Mouse (Mus musculus) forebrain, embryonic 12.5 days (tissue): ENCODE results near the gene Zfp853. TPM values are rescaled to one million over a fixed set of nuclear protein-coding genes. Genes with fewer than 3 reads are reported as not detected.

Experiments used
- ATAC-seq: fragments of 200-750 bp; cut with Nextera tagmentation; 2 replicates; pipeline ENCODE4 v1.8.0; 2017; ENCODE audit warnings: moderate TSS enrichment; ENCODE audit not compliant: low FRiP score
- H3K27ac ChIP-seq: fragments of 300-500 bp; sonication (generic); 2 replicates; pipeline ENCODE4 v1.5.1; 2016; ENCODE audit warnings: mild to moderate bottlenecking
- H3K27me3 ChIP-seq: fragments of 300-500 bp; sonication (generic); 2 replicates; pipeline ENCODE4 v1.6.1; 2016; ENCODE audit warnings: mild to moderate bottlenecking
- H3K36me3 ChIP-seq: fragments of 300-500 bp; sonication (generic); replicated peaks from 2 replicates; pipeline ENCODE4 v1.6.1; 2016; ENCODE audit warnings: mild to moderate bottlenecking
- H3K4me1 ChIP-seq: fragments of 300-500 bp; sonication (generic); 2 replicates; pipeline ENCODE4 v1.6.1; 2016
- H3K4me2 ChIP-seq: fragments of 300-500 bp; sonication (generic); 2 replicates; pipeline ENCODE4 v1.6.1; 2016; ENCODE audit warnings: mild to moderate bottlenecking, moderate library complexity
- H3K4me3 ChIP-seq: fragments of 300-500 bp; sonication (generic); replicated peaks from 2 replicates; pipeline ENCODE4 v1.5.1; 2016; ENCODE audit warnings: mild to moderate bottlenecking
- H3K9ac ChIP-seq: fragments of 300-500 bp; sonication (generic); 2 replicates; pipeline ENCODE4 v1.6.1; 2016; ENCODE audit warnings: mild to moderate bottlenecking
- H3K9me3 ChIP-seq: fragments of 300-500 bp; sonication (generic); 2 replicates; pipeline ENCODE4 v1.6.1; 2016
- WGBS: fragments of 180-500 bp; shearing (Covaris S2); methylation state at CpG from one replicate; pipeline ENCODE4 v1.1.7; 2016; 5-methylcytosine and 5-hydroxymethylcytosine counted together
- polyA plus RNA-seq: library from polyadenylated mRNA; unstranded; fragments of >200 nt; fragmentation: Nextera tagmentation; extraction: Ambion mirVana; gene quantifications from 2 replicates; pipeline ENCODE4 v1.2.1, GENCODE M21; 2016

The Zfp853 gene
- polyA plus RNA-seq, 1 experiment from 2014 or later, result 0.09 TPM

DNA sequence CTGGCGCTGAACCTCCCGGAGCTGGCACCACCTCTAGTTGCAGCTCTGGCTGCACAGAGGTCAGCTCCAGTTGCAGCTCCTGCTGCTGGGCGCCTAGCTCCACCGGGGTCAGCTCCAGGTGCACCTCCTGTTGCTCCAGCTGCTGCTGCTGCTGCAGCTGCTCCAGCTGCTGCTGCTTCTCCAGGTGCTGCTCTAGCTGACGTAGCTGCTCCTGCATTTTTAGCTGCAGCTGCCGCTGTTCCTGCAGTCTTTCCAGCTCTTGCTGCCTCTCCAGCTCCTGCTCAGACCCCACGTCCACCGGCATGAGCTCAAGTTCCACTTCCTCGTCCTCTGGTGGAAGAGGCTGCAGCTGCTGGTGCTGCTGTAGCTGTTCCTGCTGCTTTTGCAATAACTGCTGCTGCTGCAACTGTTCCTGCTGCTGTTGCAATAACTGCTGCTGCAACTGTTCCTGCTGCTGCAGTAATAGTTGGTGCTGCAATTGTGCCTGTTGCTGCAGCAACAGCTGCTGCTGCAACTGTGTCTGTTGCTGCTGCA is 5.0 kb downstream of the Zfp853 start:
- peak overlapping the region; percentile 51 for H3K4me2 ChIP-seq
- H3K9me3 ChIP-seq, result no peaks in the 10 kb centered on the region
- H3K27ac ChIP-seq, result no peak overlapping the region
- H3K36me3 ChIP-seq, result peaks cover 8% of the 10 kb centered on the region; the same call in 1 of the 2 replicates
- peaks cover 19% of the 10 kb centered on the region for H3K4me1 ChIP-seq
- peaks cover 85% of the 10 kb centered on the region for H3K27me3 ChIP-seq
- 11% methylated on average over 9 of the region's 9 CpGs for WGBS
- no peak overlapping the region for H3K9ac ChIP-seq
- H3K4me3 ChIP-seq, result peak overlapping the region; percentile 30
- ATAC-seq, result no peak

DNA sequence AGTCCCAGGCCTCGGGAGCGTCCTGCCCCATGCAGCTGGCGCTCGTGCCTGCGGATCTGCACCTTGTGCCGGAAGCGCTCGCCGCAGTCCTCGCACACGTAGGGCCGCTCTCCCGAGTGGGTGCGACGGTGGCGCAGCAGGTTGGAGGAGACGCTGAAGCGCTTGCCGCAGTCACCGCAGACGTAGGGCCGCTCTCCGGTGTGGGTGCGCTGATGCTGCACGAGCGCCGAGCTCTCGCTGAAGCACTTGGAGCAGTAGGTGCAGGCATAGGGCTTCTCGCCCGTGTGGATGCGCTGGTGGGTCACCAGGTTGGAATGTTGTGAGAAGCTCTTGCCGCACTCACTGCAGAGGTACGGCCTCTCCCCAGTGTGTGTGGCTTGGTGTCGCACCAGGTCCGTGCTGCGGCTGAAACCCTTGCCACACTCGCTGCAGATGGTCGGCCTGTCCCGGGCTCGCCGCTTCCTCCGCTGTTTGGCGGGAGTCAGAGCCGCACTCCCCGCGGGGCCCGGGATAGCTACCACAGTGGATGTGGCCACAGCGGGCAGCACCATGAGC is 5.6 kb downstream of the Zfp853 start:
- Histone ChIP-seq H3K9ac (peak overlapping the region; percentile 38; the same call in 1 of the 2 replicates), H3K27me3 (peaks cover 79% of the 10 kb centered on the region)

DNA sequence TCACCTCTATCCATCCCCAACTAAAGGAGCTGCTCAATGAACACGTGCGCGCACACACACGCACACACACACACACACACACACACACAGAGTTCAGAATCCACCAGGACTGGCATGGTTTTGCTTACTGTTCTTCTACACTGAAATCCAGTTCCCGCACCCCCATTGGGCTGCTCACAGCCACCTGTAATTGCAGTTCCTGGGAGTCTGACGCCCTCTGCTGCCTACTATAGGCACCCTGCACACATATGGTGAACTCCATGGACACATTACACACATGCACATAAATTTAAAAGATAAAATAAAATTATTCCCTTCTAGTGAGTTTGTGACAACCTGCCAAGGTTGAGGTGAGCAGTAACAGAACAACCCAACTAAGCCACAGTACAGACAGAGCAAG is 8.7 kb downstream of the Zfp853 start:
- Histone ChIP-seq H3K4me3 (no peak overlapping the region), H3K27ac (no peak overlapping the region), H3K36me3 (peaks cover 8% of the 10 kb centered on the region; the same call in 1 of the 2 replicates), H3K4me2 (no peak overlapping the region), H3K27me3 (peaks cover 59% of the 10 kb centered on the region), H3K9me3 (no peaks in the 10 kb centered on the region), H3K4me1 (peaks cover 14% of the 10 kb centered on the region), H3K9ac (no peak overlapping the region)
- ATAC-seq, result no peak
- WGBS, result 43% methylated on average over 6 of the region's 6 CpGs

More for the DNA sequence above, 5.6 kb downstream of the Zfp853 start:
- peaks cover 8% of the 10 kb centered on the region; the same call in 1 of the 2 replicates for H3K36me3 ChIP-seq
- no peak overlapping the region for H3K27ac ChIP-seq
- peak overlapping the region; percentile 30 for H3K4me3 ChIP-seq
- H3K4me1 ChIP-seq, result peaks cover 14% of the 10 kb centered on the region
- no peak for ATAC-seq
- no peaks in the 10 kb centered on the region for H3K9me3 ChIP-seq
- WGBS, result 1% methylated on average over 48 of the region's 48 CpGs
- H3K4me2 ChIP-seq, result peak overlapping the region; percentile 51

DNA sequence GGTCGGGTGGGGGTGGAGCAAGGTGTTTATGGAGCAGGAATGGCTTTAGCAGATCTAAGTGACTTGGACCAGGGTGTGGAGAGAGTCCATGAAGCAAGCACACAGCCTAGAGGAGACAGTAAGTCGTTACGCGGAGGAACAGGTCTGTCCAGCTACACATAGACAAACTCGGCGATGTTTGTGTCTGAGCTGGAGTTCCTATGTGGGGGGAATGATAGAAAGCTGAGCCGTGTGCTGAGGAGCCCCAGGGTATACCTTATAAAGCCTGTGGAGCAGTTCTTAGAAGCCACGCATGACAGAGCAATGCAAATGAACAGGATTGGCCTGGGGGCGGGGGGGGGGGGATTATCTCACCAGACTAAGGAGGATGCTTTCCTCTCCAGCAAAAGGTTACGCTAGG is 14.2 kb downstream of the Zfp853 start:
- WGBS, result 42% methylated on average over 10 of the region's 10 CpGs
- H3K4me3 ChIP-seq, result no peak overlapping the region
- no peak for ATAC-seq
- H3K9me3 ChIP-seq, result no peaks in the 10 kb centered on the region
- H3K27ac ChIP-seq, result no peak overlapping the region
- H3K4me1 ChIP-seq, result no peaks in the 10 kb centered on the region
- H3K27me3 ChIP-seq, result peaks cover 41% of the 10 kb centered on the region; the same call in 1 of the 2 replicates
- no peak overlapping the region for H3K9ac ChIP-seq
- no peaks in the 10 kb centered on the region for H3K36me3 ChIP-seq
- H3K4me2 ChIP-seq, result no peak overlapping the region

DNA sequence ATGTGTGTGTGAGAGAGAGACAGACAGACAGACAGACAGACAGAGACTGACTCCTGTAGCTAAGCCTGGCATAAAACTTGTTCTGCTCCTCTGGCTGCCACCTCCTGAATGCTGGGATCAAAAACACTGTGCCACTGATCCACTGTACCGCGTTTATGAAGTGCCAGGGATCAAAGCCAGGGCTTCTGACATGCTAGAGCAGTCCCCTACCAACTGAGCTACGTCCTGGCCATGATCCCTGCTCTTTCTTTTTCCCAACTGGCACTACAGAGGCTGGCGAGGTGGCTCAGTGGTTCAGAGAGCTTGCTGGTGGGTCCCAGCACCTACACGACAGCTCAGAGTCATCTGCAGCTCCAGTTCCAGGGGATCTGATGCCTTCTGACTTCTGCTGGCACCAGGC is 17.7 kb downstream of the Zfp853 start:
- H3K9ac ChIP-seq, result no peak overlapping the region
- no peaks in the 10 kb centered on the region for H3K9me3 ChIP-seq
- peaks cover 8% of the 10 kb centered on the region for H3K4me1 ChIP-seq
- no peaks in the 10 kb centered on the region for H3K36me3 ChIP-seq
- no peak overlapping the region for H3K4me3 ChIP-seq
- ATAC-seq, result no peak
- H3K27ac ChIP-seq, result no peak overlapping the region
- peaks cover 39% of the 10 kb centered on the region; the same call in 1 of the 2 replicates for H3K27me3 ChIP-seq
- WGBS, result 56% methylated on average over 5 of the region's 5 CpGs
- no peak overlapping the region for H3K4me2 ChIP-seq

DNA sequence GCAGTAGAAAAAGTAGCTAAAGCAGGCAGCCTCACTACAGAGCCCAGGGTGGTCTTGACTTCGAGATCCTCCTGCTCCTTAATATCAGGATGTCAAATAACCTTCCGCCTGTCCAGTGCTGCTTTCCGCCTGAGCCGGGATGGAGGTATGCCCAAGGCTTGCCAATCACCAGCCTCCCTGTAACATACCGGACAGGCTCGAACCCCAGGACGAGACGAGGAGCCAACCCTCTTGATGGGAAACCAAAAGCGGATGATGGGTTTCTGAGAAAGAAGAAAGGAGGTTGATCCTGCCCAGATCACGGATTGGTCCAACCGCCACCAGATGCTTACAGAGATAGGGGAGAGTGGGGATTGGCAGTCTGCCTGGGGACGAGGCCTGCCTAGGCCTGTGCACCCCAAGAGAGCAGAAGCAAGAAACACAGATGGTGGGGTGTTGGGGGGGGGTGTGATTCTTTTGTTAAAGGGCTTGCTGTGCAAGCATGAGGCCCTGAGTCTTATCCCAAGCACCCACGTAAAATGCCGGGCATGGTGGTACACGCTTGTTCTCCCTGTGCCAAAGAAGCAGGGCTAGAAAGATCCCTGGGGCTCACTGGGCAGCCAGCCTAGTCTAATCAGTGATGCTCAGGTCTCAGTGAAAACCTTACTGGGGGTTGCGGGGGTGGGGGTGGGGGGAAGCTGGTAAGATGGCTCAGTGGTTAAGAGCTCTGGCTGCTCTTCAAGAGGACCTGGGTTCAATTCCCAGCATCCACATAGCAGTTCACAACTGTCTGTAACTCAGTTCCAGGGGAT is 20.7 kb downstream of the Zfp853 start:
- H3K9me3 ChIP-seq, result no peaks in the 10 kb centered on the region
- no peak overlapping the region for H3K9ac ChIP-seq
- H3K27me3 ChIP-seq, result peaks cover 19% of the 10 kb centered on the region; the same call in 1 of the 2 replicates
- WGBS, result 91% methylated on average over 16 of the region's 16 CpGs
- no peaks in the 10 kb centered on the region for H3K36me3 ChIP-seq
- no peak overlapping the region for H3K27ac ChIP-seq
- ATAC-seq, result no peak
- H3K4me3 ChIP-seq, result no peak overlapping the region
- H3K4me2 ChIP-seq, result no peak overlapping the region
- peaks cover 26% of the 10 kb centered on the region for H3K4me1 ChIP-seq

DNA sequence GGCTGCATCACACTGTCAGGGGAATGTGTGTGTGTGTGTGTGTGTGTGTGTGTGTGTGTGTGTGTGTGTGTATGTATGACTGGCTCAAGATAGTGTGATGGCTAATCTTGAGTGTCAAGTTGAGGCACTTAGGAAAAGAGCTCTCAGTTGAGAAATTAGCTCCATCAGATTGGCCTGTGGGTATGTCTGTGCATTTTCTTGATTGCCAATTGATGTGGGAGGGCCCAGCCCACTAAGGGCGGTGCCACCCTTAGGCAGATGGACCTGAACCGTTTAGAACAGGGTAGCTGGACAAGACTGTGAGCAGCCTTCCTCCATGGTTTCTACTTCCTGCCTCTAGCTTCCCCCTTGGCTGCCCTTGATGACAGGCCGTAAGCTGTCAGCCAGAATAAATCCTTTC is 21.3 kb downstream of the Zfp853 start:
- Histone ChIP-seq H3K9ac (no peak overlapping the region), H3K36me3 (no peaks in the 10 kb centered on the region), H3K9me3 (no peaks in the 10 kb centered on the region), H3K27me3 (peaks cover 17% of the 10 kb centered on the region; the same call in 1 of the 2 replicates), H3K4me2 (no peak overlapping the region), H3K4me1 (peaks cover 26% of the 10 kb centered on the region), H3K27ac (no peak overlapping the region), H3K4me3 (no peak overlapping the region)
- ATAC-seq, result no peak
- 79% methylated on average over 3 of the region's 3 CpGs for WGBS

DNA sequence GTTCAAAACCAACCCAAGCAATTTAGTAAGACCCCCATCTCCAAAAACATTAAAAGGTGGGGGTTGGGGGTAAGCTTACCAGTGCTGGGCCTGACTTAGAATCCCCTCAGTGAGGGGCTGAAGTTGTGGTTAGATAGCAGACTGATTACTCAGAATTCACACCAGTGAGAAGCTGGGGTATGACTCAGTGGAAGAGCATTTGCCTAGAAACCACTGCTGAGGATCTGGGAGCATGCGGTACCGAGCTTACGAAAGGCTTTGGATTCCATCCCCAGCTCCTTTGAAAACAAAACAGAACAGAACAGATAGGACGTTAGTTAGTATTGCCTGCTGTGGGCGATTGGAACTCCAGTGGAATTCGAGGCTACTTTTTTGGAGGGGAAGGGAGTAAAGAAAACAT is 21.8 kb downstream of the Zfp853 start:
- Histone ChIP-seq H3K4me1 (peaks cover 26% of the 10 kb centered on the region), H3K27ac (no peak overlapping the region), H3K9me3 (no peaks in the 10 kb centered on the region), H3K9ac (no peak overlapping the region), H3K36me3 (no peaks in the 10 kb centered on the region), H3K4me3 (no peak overlapping the region), H3K27me3 (peaks cover 14% of the 10 kb centered on the region; the same call in 1 of the 2 replicates), H3K4me2 (no peak overlapping the region)
- WGBS, result 91% methylated on average over 6 of the region's 6 CpGs
- ATAC-seq, result no peak

DNA sequence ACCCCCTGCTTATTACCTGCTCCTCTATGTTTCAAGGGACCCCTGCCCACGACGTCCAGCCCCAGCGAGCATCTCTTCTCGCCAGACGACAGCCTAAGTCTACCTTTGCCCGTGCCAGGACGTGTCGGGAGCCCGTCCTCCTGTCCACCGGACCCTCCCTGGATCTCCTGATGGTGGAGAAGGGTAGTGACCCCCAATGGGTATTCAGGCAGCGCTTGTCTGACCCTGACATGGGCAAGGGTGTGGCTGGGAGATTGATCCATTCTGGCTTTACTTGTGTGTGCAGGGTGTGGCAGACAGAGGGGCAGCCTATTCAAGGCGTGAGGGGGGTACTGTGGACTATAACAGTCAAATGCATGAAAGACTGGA is 23.3 kb downstream of the Zfp853 start:
- no peaks in the 10 kb centered on the region for H3K36me3 ChIP-seq
- peak overlapping the region; percentile 96 for H3K4me2 ChIP-seq
- no peak overlapping the region for H3K27ac ChIP-seq
- H3K27me3 ChIP-seq, result 0 out of 2 replicates have a peak, but pooled peaks cover 3% of the 10 kb centered on the region
- 4% methylated on average over 12 of the region's 12 CpGs for WGBS
- H3K9me3 ChIP-seq, result no peaks in the 10 kb centered on the region
- H3K9ac ChIP-seq, result peak overlapping the region; percentile 99
- H3K4me1 ChIP-seq, result peaks cover 30% of the 10 kb centered on the region
- no peak; the same call in none of the 2 replicates for ATAC-seq
- H3K4me3 ChIP-seq, result peak overlapping the region; percentile 94

DNA sequence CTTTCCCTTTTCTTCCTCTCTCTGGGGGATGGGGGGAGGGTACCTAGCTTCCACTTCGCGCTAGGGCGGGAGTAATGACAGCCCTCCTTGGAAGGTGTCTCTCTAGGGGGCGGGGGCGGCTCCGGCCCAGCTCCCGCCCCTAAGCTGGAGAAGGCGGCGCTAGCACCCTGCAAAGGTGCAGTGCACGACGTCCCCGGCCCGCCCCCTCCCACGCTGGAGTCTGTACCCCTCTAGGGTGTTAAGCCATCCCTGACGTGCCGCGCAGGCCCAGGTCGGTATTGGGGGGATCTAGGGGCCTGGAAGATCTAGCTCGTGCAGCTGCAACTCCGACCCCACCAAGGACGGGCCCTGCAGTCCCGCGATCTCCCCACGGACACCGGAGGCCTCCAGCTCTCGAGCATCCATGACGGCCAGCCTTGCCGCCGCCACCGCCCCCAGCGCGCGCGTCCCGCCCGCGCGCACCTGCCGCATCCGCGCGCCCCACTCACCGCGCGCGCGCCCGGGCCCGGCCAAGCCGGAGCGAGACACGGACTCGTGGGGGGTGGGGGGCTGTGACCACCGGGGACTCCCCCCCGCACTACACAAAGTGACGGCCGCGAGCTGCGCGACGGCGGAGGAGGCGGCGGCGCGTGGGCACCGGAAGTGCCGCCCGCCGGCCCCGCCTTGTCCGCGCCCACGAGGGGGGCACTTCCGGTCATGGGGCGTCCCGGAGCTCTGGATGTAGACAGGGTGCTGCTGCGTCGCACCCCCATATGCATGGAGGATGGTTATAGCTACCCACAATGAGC is 23.9 kb downstream of the Zfp853 start, which contains the start of gene Zfp316:
Gene Zfp316 (minus strand): TSS at position 660 of the 788 bp plus-strand sequence.
- Histone ChIP-seq H3K9me3 (no peaks in the 10 kb centered on the region), H3K9ac (peak within 1 kb of the TSS; percentile 99), H3K4me2 (peak within 1 kb of the TSS; percentile 96), H3K4me1 (peaks cover 30% of the 10 kb centered on the region), H3K27me3 (no peaks in the 10 kb centered on the region), H3K4me3 (peak within 1 kb of the TSS; percentile 94), H3K36me3 (peaks cover 6% of the 10 kb centered on the region), H3K27ac (peak within 1 kb of the TSS; percentile 85)
- ATAC-seq, result peak; percentile 92
- under 1% methylated on average over 66 of the region's 79 CpGs for WGBS

DNA sequence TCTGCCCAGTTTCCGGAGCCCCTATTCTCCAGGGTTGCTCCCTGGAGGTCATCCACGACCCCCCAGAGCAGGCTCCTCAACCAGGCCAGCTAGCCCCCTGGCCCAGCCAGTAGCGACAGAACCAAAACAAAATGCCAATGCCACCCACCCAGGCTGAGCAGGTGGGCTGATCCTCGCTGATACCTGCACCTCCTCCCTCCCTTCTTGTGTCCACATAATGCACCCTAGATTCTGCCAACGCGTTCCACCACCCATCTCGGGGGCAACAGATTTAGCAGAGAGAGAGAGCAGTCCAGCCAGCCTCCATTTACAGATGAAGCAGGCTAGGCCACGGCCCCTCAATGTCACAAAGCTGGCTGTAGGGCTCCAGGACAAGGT is 24.4 kb downstream of the Zfp853 start:
- H3K27ac ChIP-seq, result peak overlapping the region; percentile 85
- ATAC-seq, result no peak

DNA sequence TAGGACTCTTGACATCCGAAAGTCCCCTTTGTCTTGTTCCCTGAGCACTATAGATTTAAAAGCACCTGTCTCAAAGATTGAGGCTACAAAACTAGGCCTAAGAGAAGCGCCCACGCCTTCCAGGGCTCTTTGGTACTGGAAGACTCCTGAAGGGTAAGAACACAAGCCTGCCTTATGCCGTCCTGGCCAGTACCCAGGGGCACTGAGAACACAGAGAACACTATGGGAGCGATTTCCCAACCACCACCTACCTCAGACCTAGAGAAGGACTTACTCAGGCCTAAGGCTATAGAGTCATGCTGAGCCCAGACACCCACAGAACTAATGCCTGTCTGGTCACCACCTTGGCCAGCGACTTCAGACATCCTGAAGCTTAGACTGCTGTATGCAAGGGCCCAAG is 26.6 kb downstream of the Zfp853 start:
- Histone ChIP-seq H3K36me3 (peaks cover 33% of the 10 kb centered on the region), H3K27ac (no peak overlapping the region), H3K9ac (no peak overlapping the region), H3K9me3 (no peaks in the 10 kb centered on the region), H3K4me1 (peaks cover 30% of the 10 kb centered on the region), H3K27me3 (no peaks in the 10 kb centered on the region), H3K4me3 (no peak overlapping the region), H3K4me2 (no peak overlapping the region)
- WGBS, result 89% methylated on average over 6 of the region's 6 CpGs
- ATAC-seq, result no peak

More for the DNA sequence above, 24.4 kb downstream of the Zfp853 start:
- Histone ChIP-seq H3K36me3 (peaks cover 12% of the 10 kb centered on the region), H3K4me1 (peaks cover 30% of the 10 kb centered on the region), H3K27me3 (no peaks in the 10 kb centered on the region), H3K9me3 (no peaks in the 10 kb centered on the region), H3K9ac (peak overlapping the region; percentile 99), H3K4me2 (peak overlapping the region; percentile 96), H3K4me3 (peak overlapping the region; percentile 94)
- 21% methylated on average over 8 of the region's 8 CpGs for WGBS
